Mouse (Mus musculus) stomach, embryonic 15.5 days (tissue): ENCODE measurements around the gene Iqgap2. TPM values are rescaled to one million over a fixed set of nuclear protein-coding genes. Genes with fewer than 3 reads are reported as not detected.
A peak's percentile ranks its signal among the peaks of the same experiment; 100 is the strongest.

Experiments
- ATAC-seq: fragments of 200-750 bp; cut with Nextera tagmentation; 2 replicates; pipeline ENCODE4 v1.8.0; 2017; ENCODE audit warnings: low read depth, moderate number of reproducible peaks, moderate TSS enrichment; ENCODE audit not compliant: insufficient read depth, low FRiP score
- H3K27ac ChIP-seq: fragments of 300-500 bp; sonication (generic); 2 replicates; pipeline ENCODE4 v1.5.1; 2015; ENCODE audit warnings: mild to moderate bottlenecking, inconsistent platforms
- H3K27me3 ChIP-seq: fragments of 300-500 bp; sonication (generic); replicated peaks from 2 replicates; pipeline ENCODE4 v1.6.1; 2015; ENCODE audit warnings: inconsistent platforms
- H3K36me3 ChIP-seq: fragments of 300-500 bp; sonication (generic); 2 replicates; pipeline ENCODE4 v1.6.1; 2015; ENCODE audit warnings: inconsistent platforms
- H3K4me1 ChIP-seq: fragments of 300-500 bp; sonication (generic); 2 replicates; pipeline ENCODE4 v1.6.1; 2015; ENCODE audit warnings: inconsistent platforms
- H3K4me2 ChIP-seq: fragments of 300-500 bp; sonication (generic); 2 replicates; pipeline ENCODE4 v1.6.1; 2015; ENCODE audit warnings: mild to moderate bottlenecking, inconsistent platforms
- H3K4me3 ChIP-seq: fragments of 300-500 bp; sonication (generic); replicated peaks from 2 replicates; pipeline ENCODE4 v1.5.1; 2015; ENCODE audit warnings: inconsistent platforms
- H3K9ac ChIP-seq: fragments of 300-500 bp; sonication (generic); 2 replicates; pipeline ENCODE4 v1.6.1; 2015; ENCODE audit warnings: inconsistent platforms
- H3K9me3 ChIP-seq: fragments of 300-500 bp; sonication (generic); 2 replicates; pipeline ENCODE4 v1.6.1; 2016; ENCODE audit warnings: inconsistent platforms
- WGBS: fragments of 180-500 bp; shearing (Covaris S2); methylation state at CpG from one replicate; pipeline ENCODE4 v1.1.7; 2015; 5-methylcytosine and 5-hydroxymethylcytosine counted together
- polyA plus RNA-seq: library from polyadenylated mRNA; unstranded; fragments of >200 nt; fragmentation: Nextera tagmentation; extraction: Ambion mirVana; gene quantifications from 2 replicates; pipeline ENCODE4 v1.2.1, GENCODE M21; 2015

Gene Iqgap2
- polyA plus RNA-seq, 1 experiment from 2014 or later: 20.3 TPM

DNA sequence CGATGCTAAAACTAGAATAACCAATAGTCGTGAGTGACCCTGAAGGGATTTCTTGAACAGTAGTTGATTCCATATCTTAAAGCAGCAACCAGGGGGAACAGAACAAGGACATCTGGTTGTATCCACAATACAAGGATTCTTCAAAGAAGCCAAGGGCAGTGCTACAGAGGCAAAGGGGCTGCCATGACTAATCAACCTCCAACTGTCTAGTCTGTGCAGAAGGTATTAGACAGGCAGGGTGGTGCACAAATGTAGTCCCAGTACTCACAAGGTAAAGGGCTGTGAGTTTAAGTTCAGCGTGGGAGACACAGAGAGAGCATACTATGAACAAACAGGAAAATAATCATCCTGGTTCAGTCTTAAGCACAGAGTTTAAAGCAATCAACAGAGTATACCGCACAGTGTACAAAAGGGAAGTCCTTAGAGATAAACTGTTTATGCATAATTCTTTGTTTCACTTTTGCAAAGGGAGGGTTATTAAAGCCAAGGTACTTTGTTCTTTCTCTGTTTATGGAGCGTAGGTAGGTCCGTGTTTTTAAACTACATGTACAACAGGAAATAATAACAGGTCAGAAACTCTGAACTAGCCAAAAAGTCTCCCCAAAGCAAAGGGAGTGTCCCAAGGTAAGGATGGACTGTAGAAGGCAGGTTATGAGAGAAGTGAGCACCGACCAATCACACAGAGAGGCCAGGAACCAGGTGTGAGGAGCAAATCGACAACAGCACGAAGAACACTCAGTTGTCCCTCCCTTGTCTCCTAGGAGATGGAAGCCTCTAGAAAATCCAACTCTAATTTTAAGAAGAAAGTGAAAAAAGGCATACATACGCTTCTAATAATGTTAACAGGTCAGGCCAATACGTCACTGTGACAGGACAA is 149.7 kb downstream of the Iqgap2 start:
- H3K27ac ChIP-seq: peak overlapping the region; percentile 62; the same call in 1 of the 2 replicates
- H3K36me3 ChIP-seq: no peaks in the 10 kb centered on the region
- H3K4me1 ChIP-seq: peaks cover 10% of the 10 kb centered on the region; the same call in 1 of the 2 replicates
- no peak for ATAC-seq
- H3K4me3 ChIP-seq: no peak overlapping the region
- H3K9me3 ChIP-seq: no peaks in the 10 kb centered on the region
- no peaks in the 10 kb centered on the region for H3K27me3 ChIP-seq
- no peak overlapping the region for H3K9ac ChIP-seq
- no peak overlapping the region for H3K4me2 ChIP-seq
- WGBS: 73% methylated on average over 11 of the region's 11 CpGs

DNA sequence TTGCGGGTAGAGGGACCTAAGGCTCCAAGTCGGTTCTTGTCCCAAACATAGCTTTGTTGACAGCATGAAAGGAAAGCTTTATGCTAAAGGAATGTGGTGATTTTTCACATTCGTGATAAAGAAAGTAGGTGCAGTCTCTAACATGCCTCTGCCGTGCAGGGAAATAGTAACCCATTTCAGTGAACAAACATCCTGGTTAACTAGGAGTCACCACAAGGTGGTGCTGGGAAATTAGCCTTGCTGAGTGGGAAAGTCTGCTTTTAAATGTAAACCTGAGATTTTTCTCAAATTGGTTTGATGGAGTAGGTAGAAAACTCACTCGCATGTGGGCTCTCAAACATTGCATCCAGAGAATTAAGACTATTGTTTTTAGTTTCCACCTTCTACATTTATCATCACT is 152.1 kb downstream of the Iqgap2 start:
- Histone ChIP-seq H3K4me2 (no peak overlapping the region), H3K27ac (no peak overlapping the region), H3K4me1 (peaks cover 10% of the 10 kb centered on the region; the same call in 1 of the 2 replicates), H3K36me3 (no peaks in the 10 kb centered on the region), H3K27me3 (no peaks in the 10 kb centered on the region), H3K4me3 (no peak overlapping the region), H3K9ac (no peak overlapping the region), H3K9me3 (no peaks in the 10 kb centered on the region)
- whole genome bisulfite sequencing: 55% methylated on average over 5 of the region's 5 CpGs
- no peak for ATAC-seq

DNA sequence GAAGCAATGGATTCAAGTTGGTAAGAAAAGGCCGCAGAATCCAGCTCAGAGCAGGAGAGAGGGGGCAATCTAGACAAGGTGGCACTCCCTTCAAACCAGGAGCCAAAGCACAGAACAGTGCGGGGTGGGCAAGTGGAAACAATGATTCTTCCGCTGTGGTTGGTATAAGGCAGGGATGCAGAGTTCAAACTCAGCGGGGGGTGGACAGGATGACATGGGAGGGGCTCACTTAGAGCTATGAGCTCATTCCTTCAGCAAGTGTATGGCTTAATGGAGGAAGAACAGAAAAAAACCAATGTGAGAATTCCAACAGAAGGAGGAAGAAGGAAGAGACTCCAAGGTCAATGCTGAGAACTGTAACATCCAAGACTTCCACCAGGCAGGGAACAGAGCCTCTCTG is 161.2 kb downstream of the Iqgap2 start:
- Histone ChIP-seq H3K27ac (no peak overlapping the region), H3K4me2 (no peak overlapping the region), H3K36me3 (no peaks in the 10 kb centered on the region; the same call in 1 of the 2 replicates), H3K4me3 (no peak overlapping the region), H3K27me3 (no peaks in the 10 kb centered on the region), H3K9me3 (no peaks in the 10 kb centered on the region), H3K4me1 (no peaks in the 10 kb centered on the region), H3K9ac (no peak overlapping the region)
- no peak for ATAC-seq
- whole genome bisulfite sequencing: 89% methylated on average over 4 of the region's 4 CpGs

DNA sequence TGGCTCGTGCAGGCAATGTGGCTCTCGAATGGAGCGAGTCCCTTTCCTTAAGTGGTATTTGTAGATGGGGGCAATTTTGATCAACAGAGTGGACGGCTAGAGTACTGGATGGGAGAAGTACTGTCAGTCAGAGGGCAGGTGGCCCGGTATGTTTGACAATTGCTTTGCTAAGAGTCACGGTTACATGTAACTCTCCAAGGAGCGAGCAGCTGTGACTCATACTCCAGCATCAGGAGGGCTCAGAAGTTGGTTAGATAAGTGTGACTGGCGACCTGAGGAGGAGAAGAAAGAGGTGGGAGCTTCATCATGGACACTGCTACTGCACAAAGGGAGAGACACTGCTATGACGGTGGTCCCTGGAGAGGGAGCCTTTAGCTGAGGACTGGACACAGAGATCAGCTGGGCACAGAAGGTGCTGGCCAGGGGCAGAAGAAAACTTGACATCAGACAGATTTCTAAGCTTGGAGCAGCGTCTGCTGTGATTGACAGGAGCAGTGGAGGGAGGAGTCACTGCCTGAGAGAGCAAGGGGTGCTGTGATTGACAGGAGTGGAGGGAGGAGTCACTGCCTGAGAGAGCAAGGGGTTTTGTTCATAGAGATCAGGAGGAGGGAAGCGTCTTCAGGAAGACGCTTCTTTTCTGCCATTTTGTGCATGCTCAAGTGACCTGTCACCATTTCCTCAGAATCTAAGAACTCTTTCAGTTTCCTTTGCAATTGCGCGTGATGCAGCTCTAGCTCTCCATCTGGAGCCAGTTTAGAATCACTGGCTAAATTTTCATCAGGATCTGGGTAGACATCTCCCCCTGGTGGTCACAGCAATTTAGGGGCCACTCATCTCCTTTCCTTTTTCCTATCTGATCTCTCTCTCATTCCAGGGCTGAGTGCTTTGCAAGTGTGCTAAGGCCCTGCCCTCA is 172.1 kb downstream of the Iqgap2 start:
- no peaks in the 10 kb centered on the region for H3K9me3 ChIP-seq
- no peaks in the 10 kb centered on the region for H3K27me3 ChIP-seq
- no peak for ATAC-seq
- H3K36me3 ChIP-seq: no peaks in the 10 kb centered on the region
- peak overlapping the region; percentile 37 for H3K4me2 ChIP-seq
- peak overlapping the region; percentile 4; the same call in 1 of the 2 replicates for H3K4me3 ChIP-seq
- no peaks in the 10 kb centered on the region for H3K4me1 ChIP-seq
- H3K9ac ChIP-seq: no peak overlapping the region
- whole genome bisulfite sequencing: 56% methylated on average over 14 of the region's 14 CpGs
- H3K27ac ChIP-seq: no peak overlapping the region

DNA sequence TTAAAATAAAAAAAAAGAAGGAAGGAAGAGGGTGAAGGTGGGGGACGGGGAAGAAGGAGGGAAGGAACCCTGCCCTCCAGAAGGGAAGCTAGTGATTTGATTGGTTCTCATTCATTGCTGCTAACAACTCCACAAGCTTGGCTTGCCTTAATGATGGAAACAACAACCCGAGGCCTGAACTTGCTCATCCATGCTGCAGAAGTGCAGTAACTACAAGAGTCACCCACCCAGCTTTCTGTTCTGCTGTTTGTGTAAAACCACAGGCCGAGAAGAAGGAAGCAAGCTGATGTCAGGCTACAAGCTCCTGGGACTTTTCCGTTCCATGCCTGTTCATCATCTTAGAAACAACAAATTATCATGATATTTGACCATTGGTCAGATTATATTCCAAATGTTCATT is 176.4 kb downstream of the Iqgap2 start:
- Histone ChIP-seq H3K36me3 (0 out of 2 replicates have a peak, but pooled peaks cover 2% of the 10 kb centered on the region), H3K9me3 (no peaks in the 10 kb centered on the region), H3K27ac (no peak overlapping the region), H3K4me3 (no peak overlapping the region), H3K9ac (no peak overlapping the region), H3K4me2 (no peak overlapping the region), H3K27me3 (no peaks in the 10 kb centered on the region), H3K4me1 (no peaks in the 10 kb centered on the region)
- 74% methylated on average over 4 of the region's 4 CpGs for WGBS
- ATAC-seq: no peak

DNA sequence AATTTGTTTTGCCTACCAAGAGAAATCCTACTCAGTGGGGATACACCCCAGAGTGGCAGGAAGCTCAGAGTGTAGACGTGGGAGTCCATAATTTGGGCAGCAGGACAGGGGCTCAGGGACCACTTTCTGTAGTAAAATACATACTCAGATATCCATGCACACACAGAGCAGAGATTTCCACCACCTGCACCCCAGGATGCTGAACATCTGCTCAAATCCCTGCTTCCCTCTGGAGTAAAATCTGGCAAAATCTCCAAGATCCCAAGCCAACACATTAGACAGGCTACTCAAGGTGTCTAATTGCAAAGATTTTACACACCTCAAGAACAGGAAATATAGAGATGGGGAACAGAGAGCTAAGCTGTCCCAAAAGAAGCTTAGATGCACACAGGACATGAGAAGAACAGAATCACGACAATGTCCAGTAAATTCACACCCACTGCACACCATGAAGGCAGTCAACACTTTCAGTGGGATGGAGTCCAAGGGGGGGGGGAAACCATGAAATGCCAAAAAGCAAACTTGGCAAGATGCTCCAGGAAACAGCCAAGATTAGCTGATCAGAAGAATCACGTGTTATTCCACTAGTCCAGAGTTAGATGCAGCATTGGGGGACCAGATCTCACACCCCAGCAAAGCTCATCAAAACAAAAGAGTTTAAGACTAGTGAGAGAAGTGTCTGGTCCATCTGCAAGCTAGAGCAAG is 177.3 kb downstream of the Iqgap2 start:
- no peak overlapping the region for H3K4me2 ChIP-seq
- H3K9ac ChIP-seq: no peak overlapping the region
- WGBS: 57% methylated on average over 3 of the region's 3 CpGs
- H3K27ac ChIP-seq: no peak overlapping the region
- H3K36me3 ChIP-seq: 0 out of 2 replicates have a peak, but pooled peaks cover 2% of the 10 kb centered on the region
- H3K4me3 ChIP-seq: no peak overlapping the region
- no peaks in the 10 kb centered on the region for H3K9me3 ChIP-seq
- no peak for ATAC-seq
- H3K27me3 ChIP-seq: no peaks in the 10 kb centered on the region
- no peaks in the 10 kb centered on the region for H3K4me1 ChIP-seq

DNA sequence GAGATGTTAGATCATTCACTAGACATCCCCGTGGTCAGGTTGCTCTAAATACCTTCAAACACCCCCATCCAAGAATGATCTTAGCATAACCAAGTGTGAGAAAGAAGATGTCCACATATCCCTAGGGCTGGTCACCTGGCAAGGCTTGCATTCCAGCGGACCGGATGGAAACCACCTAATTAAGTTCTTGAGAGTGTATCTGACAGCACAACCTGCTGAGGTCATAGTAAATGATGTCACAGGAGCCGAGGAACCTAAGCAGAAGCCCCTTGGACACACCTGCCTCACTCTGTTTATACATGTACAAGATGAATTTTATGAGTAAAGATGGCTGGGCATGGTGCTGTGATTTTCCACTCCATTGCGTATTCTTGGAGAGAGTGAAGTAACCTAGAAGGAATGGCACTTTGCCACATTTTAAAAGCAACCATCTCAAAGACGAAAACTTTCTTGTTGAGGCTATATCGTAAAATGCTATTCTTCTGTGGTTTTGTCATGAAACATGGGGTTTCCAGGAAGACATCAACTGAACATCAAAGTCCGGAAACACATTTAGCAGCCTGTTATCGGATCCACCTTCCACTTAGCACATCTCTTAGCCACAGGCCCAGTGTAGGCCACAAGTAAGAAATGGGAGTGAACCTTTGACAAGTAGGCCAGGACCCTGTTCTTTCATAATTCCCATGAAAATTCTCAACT is 179.0 kb downstream of the Iqgap2 start:
- 80% methylated on average over 9 of the region's 9 CpGs for WGBS

DNA sequence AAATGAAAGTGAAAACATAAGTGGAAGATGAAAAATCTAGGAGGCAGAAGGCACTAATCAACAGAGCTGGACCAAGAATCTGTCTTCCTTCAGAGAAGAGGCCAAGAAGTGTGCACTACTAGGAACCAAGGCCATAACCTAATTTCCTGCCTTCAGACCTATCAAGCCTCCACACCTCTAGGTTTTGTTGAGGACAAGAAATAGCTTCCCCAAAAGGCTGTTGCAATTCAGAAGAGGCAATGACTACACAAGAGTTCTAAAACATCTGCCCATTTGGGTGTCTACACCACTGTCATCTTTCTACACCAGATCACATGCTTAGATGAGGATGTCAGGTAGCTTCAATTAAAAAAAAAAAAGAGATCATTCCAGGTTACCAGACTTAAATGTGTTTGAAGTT is 179.7 kb downstream of the Iqgap2 start:
- ATAC-seq: no peak
- 0 out of 2 replicates have a peak, but pooled peaks cover 2% of the 10 kb centered on the region for H3K36me3 ChIP-seq
- no peaks in the 10 kb centered on the region for H3K27me3 ChIP-seq
- H3K9ac ChIP-seq: no peak overlapping the region
- no peak overlapping the region for H3K4me3 ChIP-seq
- no peaks in the 10 kb centered on the region for H3K9me3 ChIP-seq
- no peaks in the 10 kb centered on the region for H3K4me1 ChIP-seq
- H3K4me2 ChIP-seq: no peak overlapping the region
- H3K27ac ChIP-seq: no peak overlapping the region

More for the DNA sequence above, 179.0 kb downstream of the Iqgap2 start:
- no peak overlapping the region for H3K9ac ChIP-seq
- H3K36me3 ChIP-seq: 0 out of 2 replicates have a peak, but pooled peaks cover 2% of the 10 kb centered on the region
- no peak overlapping the region for H3K27ac ChIP-seq
- no peak overlapping the region for H3K4me2 ChIP-seq
- no peaks in the 10 kb centered on the region for H3K9me3 ChIP-seq
- ATAC-seq: no peak
- H3K4me1 ChIP-seq: no peaks in the 10 kb centered on the region
- H3K4me3 ChIP-seq: no peak overlapping the region
- H3K27me3 ChIP-seq: no peaks in the 10 kb centered on the region

DNA sequence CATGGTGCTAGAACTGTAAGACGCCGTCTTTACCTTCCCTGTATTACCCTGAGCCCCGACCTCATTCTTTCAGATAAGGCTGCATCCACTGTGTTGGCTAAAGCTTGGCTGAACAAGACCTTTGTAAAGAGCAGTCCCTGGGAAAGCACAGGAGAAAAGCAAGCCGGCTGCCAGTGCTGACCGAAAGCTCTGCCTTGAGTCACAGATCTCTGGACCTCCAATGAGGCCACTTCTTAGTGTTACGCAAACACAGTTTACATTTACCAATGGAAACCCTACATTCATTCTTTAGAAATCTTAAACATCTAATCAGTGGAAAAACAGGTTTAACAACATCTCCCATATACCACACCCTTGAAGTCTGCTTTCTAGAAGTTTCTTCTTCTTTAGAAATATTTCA is 186.1 kb downstream of the Iqgap2 start:
- Histone ChIP-seq H3K9me3 (no peaks in the 10 kb centered on the region), H3K27ac (peak overlapping the region; percentile 2; the same call in 1 of the 2 replicates), H3K4me2 (0 out of 2 replicates have a peak overlapping the region, but pooled peaks have one; percentile 6), H3K4me3 (no peak overlapping the region), H3K9ac (no peak overlapping the region), H3K4me1 (no peaks in the 10 kb centered on the region; the same call in 1 of the 2 replicates), H3K27me3 (no peaks in the 10 kb centered on the region), H3K36me3 (no peaks in the 10 kb centered on the region)
- WGBS: 74% methylated on average over 6 of the region's 6 CpGs
- peak; percentile 73 for ATAC-seq

DNA sequence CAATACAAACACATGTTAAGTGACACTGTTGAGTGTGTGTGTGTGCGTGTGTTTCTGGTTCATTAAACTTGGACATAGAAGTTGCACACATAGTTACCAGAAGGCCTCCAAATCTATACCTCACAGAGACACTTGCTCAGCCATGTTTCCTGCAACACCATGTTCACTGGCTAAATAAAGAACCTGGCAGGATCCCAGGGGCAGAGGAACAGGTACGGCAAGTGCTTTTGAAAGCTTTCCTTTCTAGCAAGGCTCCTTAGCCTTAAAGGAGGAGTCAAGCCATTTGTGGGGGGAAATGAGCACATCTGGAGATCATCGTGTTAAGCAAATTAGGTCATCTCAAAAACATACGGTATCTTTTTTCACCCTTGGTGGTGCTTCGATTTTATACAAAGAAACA is 188.3 kb downstream of the Iqgap2 start:
- Histone ChIP-seq H3K4me1 (no peaks in the 10 kb centered on the region; the same call in 1 of the 2 replicates), H3K4me2 (no peak overlapping the region), H3K27me3 (no peaks in the 10 kb centered on the region), H3K4me3 (no peak overlapping the region), H3K9me3 (no peaks in the 10 kb centered on the region), H3K36me3 (no peaks in the 10 kb centered on the region), H3K27ac (no peak overlapping the region), H3K9ac (no peak overlapping the region)
- 57% methylated on average over 5 of the region's 5 CpGs for WGBS
- no peak for ATAC-seq

DNA sequence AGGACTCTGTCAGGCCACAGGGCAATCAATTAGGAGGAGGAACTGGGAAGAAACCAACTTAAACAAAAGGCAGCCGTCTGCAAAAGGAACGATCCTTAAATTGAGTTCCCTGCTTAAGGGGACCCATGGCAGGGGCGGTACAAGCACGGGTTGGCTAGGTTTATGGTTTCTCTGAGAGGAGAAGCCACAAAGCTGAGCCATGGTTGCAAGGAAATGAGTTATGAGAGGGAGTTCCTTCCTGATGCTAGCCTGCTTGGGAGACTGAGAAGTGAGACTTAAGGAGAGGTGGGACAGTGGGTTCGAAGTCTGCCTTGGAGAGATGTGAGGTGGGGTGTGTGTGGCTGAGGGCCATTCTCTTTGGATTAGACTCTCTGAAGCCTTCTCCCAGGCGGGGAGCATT is 193.8 kb downstream of the Iqgap2 start:
- H3K4me1 ChIP-seq: 0 out of 2 replicates have a peak, but pooled peaks cover 3% of the 10 kb centered on the region
- H3K9ac ChIP-seq: no peak overlapping the region
- ATAC-seq: no peak
- H3K4me3 ChIP-seq: no peak overlapping the region
- no peaks in the 10 kb centered on the region for H3K9me3 ChIP-seq
- H3K27ac ChIP-seq: no peak overlapping the region
- WGBS: 39% methylated on average over 6 of the region's 6 CpGs
- H3K27me3 ChIP-seq: no peaks in the 10 kb centered on the region
- no peaks in the 10 kb centered on the region for H3K36me3 ChIP-seq
- no peak overlapping the region for H3K4me2 ChIP-seq
